Mouse (Mus musculus) cerebral cortex, adult 2 months (tissue): Measurements from ENCODE around the gene Vat1.

Source experiments
- WGBS: fragments of 180-500 bp; shearing (Covaris S2); methylation state at CpG from one replicate; pipeline ENCODE4 v1.1.7; 2018; 5-methylcytosine and 5-hydroxymethylcytosine counted together

Gene Vat1

DNA sequence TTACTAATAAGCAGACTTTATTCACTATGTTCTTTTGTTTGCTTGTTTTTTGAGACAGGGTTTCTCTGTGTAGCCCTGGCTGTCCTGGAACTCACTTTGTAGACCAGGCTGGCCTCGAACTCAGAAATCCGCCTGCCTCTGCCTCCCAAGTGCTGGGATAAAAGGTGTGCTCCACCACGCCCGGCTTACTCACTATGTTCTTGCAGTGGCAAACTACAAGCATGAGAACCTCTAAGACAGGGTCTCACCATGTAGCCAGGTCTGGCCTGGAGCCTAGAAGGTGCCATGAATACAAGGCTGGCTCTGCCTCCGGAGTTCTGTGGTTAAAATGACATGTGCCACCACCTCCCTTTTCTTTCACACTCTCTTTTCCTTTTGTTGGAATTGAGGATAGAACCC is 521 bp upstream of the Vat1 start:
- WGBS = 49% methylated on average over 5 of the region's 5 CpGs

DNA sequence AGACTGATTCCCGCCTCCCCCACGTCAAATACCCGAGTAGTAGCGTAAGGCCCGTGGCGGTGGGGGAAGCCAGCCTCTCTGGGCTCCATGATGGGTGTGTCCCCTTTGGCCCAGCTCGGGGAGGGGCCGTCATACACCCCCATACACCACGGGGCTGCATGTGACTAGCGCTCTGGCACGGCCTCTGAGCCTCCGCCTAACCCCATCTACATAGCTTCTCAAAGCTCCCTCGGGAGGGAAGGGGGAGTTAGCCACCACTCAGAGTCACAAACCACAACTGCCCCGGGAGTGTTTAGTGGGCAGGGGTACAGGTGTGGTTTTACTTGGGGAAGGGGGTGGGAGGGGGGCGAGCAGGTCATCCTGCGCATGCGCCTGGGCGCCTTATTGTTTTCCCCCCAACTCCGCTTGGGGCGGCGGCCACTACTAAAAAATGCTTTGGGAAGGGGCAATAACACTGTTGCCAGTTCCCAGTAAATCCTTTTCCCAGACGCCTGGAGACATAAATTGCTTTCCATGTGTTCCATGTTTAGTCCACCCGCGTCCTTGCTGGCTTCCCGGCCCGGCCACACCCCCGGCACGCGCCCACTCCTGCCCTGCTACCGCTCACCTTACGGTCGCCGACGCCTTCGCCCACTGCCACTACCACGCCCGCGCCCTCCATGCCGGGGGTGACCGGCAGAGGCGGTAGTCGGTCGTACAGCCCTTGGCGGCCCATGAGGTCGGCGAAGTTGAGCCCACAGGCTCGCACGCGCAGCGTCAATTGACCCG is 745 bp downstream of the Vat1 start:
- under 1% methylated on average over 51 of the region's 51 CpGs for WGBS

DNA sequence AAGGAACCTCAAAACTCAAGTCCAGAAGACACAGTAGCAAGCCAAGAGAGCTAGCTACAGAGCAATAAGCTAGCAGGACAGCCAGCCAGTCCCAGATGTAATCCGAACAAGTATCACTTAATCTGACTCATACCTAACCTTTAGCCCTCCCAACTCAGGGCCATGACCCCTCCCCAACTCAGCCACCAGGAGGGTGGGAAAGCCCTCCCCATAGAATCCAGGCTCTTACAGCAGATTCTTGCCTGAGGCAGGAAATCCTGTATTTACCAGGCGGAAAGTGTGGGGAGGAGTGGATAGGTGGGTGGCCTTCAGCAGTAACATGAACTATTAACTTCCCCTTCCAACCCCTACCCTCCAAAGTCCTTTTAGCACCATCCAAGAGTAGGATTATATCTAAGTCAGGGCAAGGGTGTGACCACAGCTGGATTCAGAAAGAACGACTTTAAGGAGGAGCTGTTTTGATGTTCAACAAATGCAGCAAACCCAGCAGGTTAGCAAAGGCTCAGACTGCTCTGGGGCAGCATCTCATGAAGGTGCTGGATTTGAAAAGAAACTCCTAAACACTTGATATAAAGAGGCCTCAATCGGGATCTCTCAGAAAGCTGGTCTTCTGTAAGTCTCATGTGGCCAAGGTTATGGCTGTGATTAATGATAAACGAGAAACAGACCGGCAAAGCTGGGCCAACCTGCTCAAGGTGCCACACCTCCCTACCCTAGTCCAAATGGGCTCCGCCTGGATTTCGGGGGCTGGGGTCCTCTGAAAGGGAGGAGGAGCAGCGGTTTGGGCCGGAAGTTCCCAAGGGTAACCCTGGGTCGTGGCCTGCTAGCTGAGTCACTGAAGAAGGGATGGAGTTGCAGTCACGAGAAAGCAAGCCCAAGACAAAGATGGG is 1.6 kb downstream of the Vat1 start, which contains the start of gene Rnd2:
TSS of gene Rnd2 (plus strand) at position 789 of the 890 bp plus-strand sequence.
- WGBS = 27% methylated on average over 12 of the region's 12 CpGs

DNA sequence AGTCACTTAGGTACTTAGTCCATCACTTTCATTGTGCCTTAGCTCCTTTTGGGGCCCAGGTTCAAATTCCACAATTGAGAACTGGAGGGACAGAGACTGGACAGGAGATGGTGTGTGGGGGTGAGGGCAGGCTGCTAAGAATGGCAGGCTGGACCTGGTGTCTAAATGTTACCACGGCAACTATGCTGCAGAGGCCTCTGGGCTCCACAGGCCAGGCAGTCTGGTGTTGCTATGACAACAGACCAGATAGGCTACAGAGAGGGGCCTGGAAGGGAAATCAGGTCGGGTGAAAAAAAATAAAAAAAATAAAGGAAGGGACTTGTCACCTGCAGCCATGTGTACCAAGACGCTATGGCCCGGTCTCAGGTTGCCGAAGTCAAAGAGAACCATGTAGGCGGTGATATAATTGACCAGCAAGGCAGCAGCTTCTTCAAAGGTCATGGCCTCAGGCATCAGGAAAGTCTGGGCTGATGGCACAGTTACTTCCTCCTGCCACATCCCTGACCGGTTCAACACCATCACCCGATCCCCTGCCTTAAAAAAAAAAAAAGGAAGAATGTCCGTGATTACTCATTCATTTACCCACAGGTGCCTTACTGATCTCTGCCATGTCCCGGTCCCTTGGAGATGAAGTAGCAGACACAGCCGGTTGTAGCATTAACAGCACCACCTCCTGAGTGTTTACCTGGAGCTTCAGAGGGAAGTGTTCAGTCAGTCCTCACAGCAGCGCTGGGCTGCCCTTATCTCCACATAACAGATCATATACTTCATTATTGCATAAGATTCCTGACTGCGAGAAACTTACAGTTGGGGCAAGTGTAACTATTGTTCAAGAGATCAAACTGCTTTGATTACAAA is 3.2 kb downstream of the Vat1 start:
- 62% methylated on average over 13 of the region's 13 CpGs for WGBS

DNA sequence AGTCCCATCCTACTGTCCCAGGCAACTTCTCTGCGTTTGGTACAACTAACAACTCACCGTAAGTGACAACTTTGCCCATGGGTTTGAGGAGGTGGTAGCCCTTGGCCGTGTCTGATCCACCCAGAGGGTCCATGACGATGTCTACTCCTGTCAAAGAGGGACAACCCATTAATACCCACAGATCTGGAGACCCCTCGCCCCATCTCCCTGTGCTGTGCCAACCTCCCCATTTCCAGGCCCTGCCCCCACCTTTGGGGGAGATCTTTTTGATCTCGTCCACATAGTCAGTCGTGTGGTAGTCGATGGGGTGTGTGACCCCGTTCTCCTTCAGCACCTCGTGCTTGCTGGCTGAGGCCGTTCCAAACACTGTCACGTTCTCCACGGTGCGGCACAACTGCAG is 3.9 kb downstream of the Vat1 start:
- WGBS = 80% methylated on average over 14 of the region's 14 CpGs

DNA sequence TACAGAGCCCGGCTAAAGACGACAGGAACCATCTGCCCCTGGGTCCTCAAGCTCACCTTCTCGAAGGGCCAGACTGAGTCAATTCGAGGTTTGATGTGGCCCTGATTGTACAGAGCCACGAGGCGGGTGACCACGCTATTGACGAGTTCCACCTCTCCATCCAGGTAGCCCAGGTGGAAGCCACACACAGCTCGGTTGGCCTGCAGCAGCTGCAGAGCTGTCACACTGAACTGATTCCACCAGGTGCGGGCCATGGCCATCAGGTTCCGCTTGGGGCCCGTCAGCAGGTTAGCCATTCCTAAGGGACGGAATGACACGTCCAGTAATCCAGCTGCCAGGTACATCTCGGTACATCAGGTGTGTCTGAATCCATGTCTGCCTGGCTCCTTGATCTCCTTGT is 5.7 kb downstream of the Vat1 start:
- 91% methylated on average over 15 of the region's 15 CpGs for WGBS

DNA sequence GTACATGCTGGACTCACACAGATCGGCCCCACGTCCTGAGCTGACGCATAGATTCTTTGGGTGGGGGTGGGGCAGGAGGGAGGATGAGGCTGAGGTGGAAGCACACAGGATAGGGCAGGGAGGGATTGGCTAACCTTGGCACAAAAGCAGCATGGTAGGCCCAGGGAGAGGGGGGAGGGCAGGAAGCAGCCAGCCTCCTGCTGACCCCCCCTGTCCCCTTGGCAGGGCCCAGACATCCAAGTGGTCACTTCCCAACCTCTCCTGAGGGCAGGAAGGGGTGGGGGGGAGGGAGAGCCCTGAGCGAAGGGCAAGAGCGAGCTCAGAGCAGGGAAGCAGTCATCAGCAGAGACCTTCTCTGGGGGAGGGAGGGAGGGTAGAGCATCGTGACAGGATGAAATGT is 6.3 kb downstream of the Vat1 start:
- WGBS = 61% methylated on average over 6 of the region's 6 CpGs

DNA sequence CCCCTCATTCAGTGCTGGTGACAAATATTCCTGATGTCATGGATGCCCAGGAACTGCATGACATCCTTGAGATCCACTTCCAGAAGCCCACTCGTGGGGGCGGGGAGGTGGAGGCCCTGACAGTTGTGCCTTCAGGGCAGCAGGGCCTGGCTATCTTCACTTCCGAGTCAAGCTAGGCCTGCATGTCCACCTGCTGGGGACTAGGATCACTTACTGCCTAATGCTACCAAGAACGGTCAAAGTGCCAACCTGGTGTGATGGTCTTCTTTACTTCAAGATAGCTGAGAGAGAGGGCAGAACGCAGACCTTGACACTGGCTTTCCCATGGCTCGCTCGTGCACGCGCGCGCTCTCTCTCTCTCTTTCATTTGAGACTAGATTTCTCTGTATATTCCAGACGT is 7.8 kb downstream of the Vat1 start:
- WGBS = 92% methylated on average over 12 of the region's 12 CpGs

DNA sequence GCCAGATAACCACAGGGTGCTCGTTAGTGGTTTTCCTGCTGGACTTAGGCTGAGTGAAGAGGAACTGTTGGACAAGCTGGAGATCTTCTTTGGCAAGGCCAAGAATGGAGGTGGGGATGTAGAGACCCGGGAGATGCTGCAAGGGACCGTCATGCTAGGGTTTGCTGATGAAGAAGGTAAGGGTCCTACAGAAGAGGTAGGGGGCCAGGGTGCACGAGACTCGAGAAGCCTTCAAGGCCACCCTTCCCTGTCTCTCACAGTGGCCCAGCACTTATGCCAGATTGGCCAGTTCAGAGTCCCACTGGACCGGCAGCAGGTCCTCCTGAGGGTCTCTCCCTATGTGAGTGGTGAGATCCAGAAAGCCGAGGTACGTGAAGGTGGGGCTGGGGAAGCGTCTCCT is 8.4 kb downstream of the Vat1 start:
- WGBS = 92% methylated on average over 9 of the region's 9 CpGs

DNA sequence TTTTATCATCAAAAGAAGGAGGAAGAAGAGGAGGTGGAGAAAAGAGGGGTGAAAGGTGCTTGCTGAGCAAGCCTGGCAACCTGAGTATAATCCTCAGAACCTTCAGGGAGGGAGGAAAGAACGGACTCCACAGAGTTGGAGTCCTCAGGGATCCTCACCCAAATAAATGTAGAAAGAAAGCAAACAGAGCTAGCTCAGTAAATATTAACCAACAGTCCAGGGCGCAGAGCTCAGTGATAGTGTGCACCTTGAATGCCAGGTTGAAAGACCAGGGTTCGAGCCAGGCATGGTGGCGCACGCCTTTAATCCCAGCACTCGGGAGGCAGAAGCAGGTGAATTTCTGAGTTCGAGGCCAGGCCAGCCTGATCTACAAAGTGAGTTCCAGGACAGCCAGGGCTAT is 10.4 kb downstream of the Vat1 start:
- WGBS = 96% methylated on average over 7 of the region's 7 CpGs

DNA sequence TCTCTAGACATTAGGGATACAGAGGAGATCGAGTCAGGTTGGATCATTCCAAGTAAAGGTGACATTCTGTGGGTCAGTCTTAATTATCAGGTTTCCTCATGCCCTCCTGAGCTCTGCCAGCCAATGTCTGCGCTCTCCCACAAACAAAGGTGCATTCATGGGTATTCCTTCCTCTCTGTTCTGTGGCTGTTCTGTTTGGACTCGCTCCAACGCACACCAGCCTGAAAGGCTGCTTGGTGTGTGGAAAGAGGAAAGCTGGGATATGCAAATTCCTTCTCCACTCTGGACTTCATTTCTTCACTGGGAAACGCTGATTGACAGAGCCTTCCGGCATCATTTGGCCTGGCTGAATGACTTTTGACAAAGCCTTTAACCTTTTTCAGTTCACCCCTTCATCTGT is 11.3 kb downstream of the Vat1 start:
- WGBS = 31% methylated on average over 6 of the region's 6 CpGs

DNA sequence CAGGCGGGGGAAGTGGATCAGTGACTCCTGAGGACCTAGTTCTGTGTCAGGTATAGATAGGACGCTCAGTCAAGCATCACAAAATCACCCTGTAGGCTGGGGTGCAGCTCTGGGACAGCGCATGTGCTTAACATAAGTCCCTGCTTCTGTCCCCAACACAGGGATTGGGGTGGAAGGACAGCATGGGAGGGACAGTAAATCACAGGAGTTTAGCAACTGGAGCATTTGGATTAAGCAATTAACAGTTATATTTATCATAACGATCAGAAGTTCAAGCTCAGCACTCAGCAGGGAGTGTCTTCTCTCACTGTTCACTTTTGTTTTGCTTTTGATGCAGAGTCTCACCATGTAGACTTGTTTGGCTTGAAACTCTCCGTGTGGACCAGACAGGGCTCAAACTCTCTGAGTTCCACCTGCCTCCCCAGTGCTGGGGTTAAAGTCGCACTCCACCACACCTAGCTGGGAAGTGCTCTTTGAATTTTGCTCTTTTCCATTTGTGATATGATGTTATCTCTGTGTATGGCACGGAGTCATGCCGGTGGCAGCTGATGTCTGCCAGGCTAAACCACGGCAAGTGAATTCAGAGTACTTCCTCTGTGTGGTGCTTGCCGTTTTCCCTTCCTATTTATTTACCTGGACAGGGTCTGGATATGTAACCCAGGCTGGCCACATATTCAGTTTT is 13.8 kb downstream of the Vat1 start:
- 63% methylated on average over 10 of the region's 10 CpGs for WGBS

DNA sequence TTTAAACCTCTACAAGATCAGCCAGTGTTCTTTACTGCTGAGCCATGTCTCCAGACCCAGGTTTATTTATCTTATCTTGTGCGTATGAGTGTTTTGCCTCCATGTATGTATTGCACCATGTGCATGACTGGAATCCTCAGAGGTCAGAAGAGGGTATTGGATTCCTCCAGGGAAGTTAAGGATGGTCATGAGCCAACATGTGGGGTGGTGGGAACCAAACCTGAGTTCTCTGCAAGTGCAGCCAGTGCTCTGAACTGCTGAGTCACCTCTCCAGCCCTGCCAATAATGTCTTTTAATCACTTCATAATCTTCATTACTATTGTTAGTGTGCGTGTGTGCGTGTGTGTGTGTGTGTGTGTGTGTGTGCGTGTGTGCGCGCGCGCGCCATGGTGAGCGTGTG is 14.5 kb downstream of the Vat1 start:
- 94% methylated on average over 10 of the region's 10 CpGs for whole genome bisulfite sequencing

DNA sequence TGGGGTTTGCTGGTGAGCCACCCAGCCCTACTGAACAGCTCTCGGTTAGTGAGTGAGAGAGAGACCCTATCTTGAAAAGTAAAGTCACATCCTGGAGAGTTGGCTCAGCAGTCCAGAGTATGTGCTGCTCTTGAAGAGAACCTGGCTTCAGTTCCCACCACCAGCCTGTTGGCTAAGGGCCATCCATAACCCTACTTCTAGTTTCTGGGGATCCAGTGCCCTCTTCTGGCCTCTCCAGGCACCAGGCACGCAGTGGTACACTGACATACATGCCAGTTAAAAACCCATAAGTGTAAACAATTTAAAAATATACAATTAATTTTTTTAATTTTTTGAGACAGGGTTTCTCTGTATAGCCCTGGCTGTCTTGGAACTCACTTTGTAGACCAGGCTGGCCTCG is 15.6 kb downstream of the Vat1 start:
- WGBS = 85% methylated on average over 3 of the region's 3 CpGs

DNA sequence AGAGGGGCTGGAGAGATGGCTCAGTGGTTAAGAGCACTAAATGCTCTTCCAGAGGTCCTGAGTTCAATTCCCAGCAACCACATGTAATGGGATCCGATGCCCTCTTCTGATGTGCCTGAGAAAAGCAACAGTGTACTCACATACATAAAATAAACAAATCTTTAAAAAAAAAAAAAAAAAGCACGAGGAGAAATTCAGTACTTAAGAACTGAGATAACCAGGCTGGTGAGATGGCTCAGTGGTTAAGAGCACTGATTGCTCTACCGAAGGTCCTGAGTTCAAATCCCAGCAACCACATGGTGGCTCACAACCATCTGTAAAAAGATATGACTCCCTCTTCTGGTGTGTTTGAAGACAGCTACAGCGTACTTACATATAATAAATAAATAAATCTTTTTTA is 16.4 kb downstream of the Vat1 start:
- WGBS = 78% methylated on average over 4 of the region's 4 CpGs

DNA sequence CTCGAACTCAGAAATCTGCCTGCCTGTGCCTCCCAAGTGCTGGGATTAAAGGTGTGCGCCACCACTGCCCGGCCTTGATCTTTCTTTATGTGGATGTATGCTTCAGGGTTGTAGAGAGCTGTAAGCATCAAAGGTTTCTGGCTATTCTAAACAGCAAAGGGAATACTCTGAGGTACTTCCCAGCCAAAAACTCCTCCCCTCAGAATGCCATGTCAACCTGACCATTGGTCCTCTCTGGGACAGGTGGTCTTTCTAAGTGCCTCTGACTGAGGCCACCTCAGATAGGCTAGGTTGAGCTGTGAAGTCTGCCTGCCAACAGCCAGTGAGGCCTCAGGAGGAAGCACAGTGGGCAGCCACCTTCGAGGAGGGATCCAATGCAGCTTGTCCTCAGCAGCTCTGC is 17.1 kb downstream of the Vat1 start:
- 81% methylated on average over 4 of the region's 4 CpGs for WGBS

DNA sequence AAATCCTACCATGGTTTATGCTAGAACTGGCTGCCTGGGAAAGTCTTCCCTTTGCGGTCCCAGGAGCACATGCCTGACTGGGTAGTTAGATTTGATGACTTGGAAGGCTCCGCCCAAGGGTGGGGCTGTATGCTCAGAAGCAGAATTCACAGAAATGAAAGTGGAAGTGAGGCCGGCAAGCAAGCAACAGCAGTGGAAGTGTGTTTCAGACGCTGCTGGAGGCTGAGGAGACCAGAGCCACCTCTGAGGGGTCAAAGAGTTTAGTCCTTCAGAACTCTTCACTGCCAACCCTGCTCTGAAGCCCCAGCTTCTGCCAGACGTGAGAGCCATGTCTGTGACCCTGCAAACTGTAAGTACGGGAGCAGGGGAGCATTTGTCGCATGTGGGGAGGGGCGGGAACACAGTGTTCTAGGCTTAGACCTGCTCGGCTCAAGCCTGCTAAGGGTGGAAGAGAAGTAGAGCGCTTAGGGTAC is 17.7 kb downstream of the Vat1 start, which contains the start of gene Ifi35:
TSS of gene Ifi35 (plus strand) at position 134 of the 473 bp plus-strand sequence.
- 46% methylated on average over 10 of the region's 10 CpGs for WGBS

DNA sequence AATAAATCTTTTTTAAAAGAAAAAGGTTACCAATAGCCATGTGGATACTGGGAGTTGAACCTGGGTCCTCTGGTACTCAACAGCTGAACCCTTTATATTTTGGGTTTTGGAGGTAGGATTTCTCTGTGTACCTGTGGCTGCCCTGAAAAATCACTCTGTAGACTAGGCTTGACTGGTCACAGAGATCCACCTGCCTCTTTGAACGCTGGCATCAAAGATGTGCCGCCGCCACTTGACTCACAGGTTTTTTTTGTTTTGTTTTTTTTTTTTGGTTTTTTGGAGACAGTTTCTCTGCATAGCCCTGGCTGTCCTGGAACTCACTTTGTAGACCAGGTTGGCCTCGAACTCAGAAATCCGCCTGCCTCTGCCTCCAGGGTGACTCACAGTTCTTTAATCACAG is 18.2 kb downstream of the Vat1 start:
- WGBS = 79% methylated on average over 5 of the region's 5 CpGs

DNA sequence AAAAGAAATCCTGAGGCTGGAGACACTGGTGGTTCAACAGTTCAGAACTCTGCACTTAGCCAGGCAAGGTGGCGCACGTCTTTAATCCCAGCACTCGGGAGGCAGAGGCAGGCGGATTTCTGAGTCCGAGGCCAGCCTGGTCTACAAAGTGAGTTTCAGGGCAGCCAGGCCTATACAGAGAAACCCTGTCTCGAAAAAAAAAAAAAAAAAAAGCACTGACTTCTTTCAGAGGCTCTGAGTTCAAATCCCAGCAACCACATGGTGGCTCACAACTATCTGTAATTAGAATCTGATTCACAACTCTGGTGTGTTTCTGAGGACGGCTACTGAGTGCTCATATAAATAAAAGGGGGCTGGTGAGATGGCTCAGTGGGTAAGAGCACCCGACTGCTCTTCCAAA is 19.2 kb downstream of the Vat1 start:
- 88% methylated on average over 8 of the region's 8 CpGs for WGBS

DNA sequence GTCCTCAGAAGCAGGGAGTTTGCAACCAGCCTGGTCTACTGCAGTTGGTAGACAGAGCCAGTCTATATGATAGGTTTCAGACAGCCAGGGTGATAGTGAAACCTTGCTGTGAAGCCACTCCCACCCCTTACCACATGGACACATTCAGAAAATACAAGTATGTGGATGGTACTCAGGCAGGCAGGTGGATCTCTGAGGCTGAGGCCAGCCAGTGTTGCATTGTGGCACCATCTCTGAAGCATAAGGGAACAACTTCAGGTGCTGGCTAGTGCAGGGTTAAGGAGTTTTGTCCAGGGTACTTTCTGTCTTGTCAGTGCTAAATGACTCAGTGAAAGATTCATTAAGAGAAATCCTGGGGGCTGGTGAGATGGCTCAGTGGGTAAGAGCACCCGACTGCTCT is 19.7 kb downstream of the Vat1 start:
- WGBS = 54% methylated on average over 1 of the region's 1 CpGs

DNA sequence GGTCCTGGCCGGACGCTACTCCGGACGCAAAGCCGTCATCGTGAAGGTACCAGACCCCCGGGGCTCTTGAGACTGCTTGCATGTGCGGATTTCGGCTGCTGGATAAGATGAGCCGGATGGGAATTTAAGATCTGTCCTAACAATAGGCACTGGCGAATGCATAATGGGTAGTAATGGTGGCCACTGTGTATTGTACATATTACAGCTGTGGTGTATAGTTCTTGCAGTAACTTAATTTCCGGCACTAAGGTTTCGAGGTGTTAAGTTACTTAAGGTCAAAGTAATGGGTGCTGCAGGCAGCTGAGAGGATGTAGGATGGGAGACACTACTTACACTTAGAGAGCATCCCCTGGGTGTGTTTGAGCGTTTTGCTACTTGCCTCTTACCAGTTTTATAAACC is 23.3 kb downstream of the Vat1 start:
- WGBS = under 1% methylated on average over 14 of the region's 14 CpGs
